Mouse (Mus musculus) myocyte (in vitro differentiated cells): Measurements from ENCODE around the gene Rsad1.

Experiments
- E2F4 ChIP-seq: IDR thresholded peaks from one replicate; pipeline ENCODE4 v1.6.1; 2011; ENCODE audit warnings: mild to moderate bottlenecking, control low read depth, moderate library complexity; ENCODE audit not compliant: insufficient read depth
- MYOD1 ChIP-seq, 3 experiments: IDR thresholded peaks; one replicate each; pipeline ENCODE4 v1.6.1; 2011; ENCODE audit warnings: control low read depth in 2 of 3, low read depth in 2 of 3, mild to moderate bottlenecking in 2 of 3, moderate library complexity in 1 of 3; ENCODE audit not compliant: insufficient read length in 2 of 3, control insufficient read depth in 1 of 3
- MYOG ChIP-seq, 3 experiments: IDR thresholded peaks; one replicate each; pipeline ENCODE4 v1.6.1; 2011; ENCODE audit warnings: control low read depth in 2 of 3, low read depth in 2 of 3, mild to moderate bottlenecking in 2 of 3; ENCODE audit not compliant: insufficient read length in 2 of 3, control insufficient read depth in 1 of 3, insufficient read depth in 1 of 3
- POLR2A ChIP-seq: IDR thresholded peaks from one replicate; pipeline ENCODE4 v1.6.1; 2011; ENCODE audit warnings: low read depth, mild to moderate bottlenecking, control low read depth, moderate library complexity; ENCODE audit not compliant: insufficient read length
- POLR2AphosphoS2 ChIP-seq: IDR thresholded peaks from one replicate; pipeline ENCODE4 v1.6.1; 2011; ENCODE audit warnings: low read depth, control low read depth; ENCODE audit not compliant: insufficient read length
- REST ChIP-seq: IDR thresholded peaks from one replicate; pipeline ENCODE4 v1.6.1; 2011; ENCODE audit warnings: mild to moderate bottlenecking, control low read depth, moderate library complexity; ENCODE audit not compliant: insufficient read depth, insufficient read length
- SRF ChIP-seq: IDR thresholded peaks from one replicate; pipeline ENCODE4 v1.6.1; 2011; ENCODE audit warnings: low read depth; ENCODE audit not compliant: control insufficient read depth, insufficient read length
- TCF12 ChIP-seq: IDR thresholded peaks from one replicate; pipeline ENCODE4 v1.6.1; 2011; ENCODE audit warnings: mild to moderate bottlenecking, control low read depth; ENCODE audit not compliant: poor library complexity, insufficient read depth, severe bottlenecking
- USF1 ChIP-seq: IDR thresholded peaks from one replicate; pipeline ENCODE4 v1.6.1; 2011; ENCODE audit warnings: low read depth, mild to moderate bottlenecking, control low read depth, moderate library complexity

DNA sequence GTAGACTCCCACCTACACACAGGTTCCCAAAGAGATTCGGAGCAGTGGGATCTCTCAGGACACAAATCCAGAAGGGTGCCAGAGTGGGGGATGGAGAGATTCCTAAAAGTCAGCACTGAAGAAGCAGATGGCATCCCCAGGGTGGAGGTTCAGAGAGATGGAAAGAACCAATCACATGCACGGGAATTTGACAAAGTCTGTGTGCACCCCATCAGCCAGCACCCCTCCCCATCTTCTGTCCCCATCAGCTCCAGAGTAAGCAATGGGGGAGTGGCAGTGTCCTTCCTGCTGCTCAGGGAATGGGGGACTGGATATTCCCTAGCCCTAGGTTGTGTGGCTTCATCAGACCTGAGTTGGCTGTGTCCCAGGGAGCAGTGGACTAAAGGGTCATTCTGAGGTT, 50.0 kb downstream of the Rsad1 start:
- TF ChIP-seq POLR2A (no peak), MYOG (IDR thresholded peaks at IDR 0.05; ENCODE audit: control insufficient read depth in 1 of 3, insufficient read depth in 1 of 3, insufficient read length in 2 of 3, low read depth in 2 of 3) (no peak), MYOD1 (IDR thresholded peaks at IDR 0.05; ENCODE audit: control insufficient read depth in 1 of 3, insufficient read length in 2 of 3, low read depth in 2 of 3) (no peak), E2F4 (no peak), REST (no peak), USF1 (no peak), TCF12 (no peak), POLR2AphosphoS2 (no peak), SRF (no peak)
